Mouse (Mus musculus) megakaryocyte, adult 5-6 weeks (primary cell): ENCODE data around the gene Tnfrsf12a. TPM values are rescaled to one million over a fixed set of nuclear protein-coding genes. Genes with fewer than 3 reads are reported as not detected.

ENCODE experiments used
- ATAC-seq: 2 replicates; pipeline ENCODE4 v1.8.0; 2016; ENCODE audit warnings: mild to moderate bottlenecking, inconsistent platforms; ENCODE audit not compliant: poor library complexity, severe bottlenecking
- total RNA-seq, 2 experiments: library from RNA; stranded (forward) in 1 of 2; stranded (reverse) in 1 of 2; fragments of 153-499, 151-499 nt in 1 of 2; fragments of 221-1000, 200-1000 nt in 1 of 2; gene quantifications; 2 replicates each; pipeline versions ENCODE4 v1.2.3 to v1.2.4; 2015 to 2017

The Tnfrsf12a gene
- total RNA-seq, 2 experiments from 2014 or later: 1.8 to 7.7 TPM

DNA sequence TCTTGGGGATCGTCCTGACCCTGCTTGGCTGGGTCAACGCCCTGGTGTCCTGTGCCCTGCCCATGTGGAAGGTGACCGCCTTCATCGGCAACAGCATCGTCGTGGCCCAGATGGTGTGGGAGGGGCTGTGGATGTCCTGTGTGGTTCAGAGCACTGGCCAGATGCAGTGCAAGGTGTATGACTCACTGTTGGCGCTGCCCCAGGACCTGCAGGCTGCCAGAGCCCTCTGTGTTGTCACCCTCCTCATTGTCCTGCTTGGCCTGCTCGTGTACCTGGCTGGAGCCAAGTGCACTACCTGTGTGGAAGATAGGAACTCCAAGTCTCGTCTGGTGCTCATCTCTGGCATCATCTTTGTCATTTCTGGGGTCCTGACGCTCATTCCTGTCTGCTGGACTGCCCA is 3.8 kb upstream of the Tnfrsf12a start:
- no peak for ATAC-seq

DNA sequence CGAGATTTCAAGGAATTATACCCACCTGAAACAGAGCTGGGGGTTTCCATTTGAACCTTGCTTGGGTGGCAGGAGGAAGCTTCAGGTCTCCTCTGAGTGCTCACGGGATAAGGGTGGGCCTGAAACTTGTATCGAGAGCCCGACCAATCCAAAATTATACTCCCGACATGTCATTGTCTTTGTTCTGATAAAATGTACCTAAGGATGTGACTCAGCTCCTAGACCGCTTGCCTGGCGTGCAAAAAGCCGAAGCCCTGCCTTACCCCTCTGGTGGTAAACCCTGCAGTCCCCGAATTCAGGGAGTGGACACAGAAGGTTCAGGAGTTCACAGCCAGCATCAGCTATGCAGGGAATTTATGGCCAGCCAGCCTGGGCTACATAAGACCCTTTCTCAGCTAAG is 3.1 kb upstream of the Tnfrsf12a start:
- ATAC-seq: no peak

GRCm38 (mm10) chr17:23679127-23679835 is 2.0 kb upstream of the Tnfrsf12a start, which contains the start of gene Cldn6:
Gene Cldn6, plus strand, starts transcription at chr17:23679249.
- ATAC-seq: no peak

DNA sequence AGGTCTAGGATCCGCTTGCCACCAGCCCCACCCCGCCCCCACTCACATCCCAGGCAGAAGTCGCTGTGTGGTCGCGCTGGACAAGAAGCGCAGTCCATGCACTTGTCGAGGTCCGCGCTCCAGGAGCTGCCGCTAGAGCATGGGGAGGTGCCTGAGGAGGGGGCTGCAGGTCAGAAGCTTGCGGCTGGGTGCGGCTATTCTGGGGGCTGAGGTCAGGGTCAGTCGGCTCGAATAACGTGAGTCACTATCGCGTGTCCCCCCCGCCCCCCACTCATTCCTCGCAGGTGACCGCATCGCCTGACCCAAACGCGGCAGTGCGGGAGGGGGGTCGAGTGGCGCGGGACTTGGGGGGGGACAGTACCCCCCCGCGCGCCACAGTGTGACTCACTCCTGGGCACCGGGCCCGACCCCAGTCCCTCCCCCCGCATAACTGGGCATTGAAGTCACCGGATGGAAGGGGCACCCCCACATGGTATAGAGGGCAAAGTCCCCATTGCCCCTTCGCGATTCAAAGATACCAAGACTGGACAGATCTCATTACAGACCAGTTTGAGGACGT is 716 bp downstream of the Tnfrsf12a start:
- no peak for ATAC-seq

DNA sequence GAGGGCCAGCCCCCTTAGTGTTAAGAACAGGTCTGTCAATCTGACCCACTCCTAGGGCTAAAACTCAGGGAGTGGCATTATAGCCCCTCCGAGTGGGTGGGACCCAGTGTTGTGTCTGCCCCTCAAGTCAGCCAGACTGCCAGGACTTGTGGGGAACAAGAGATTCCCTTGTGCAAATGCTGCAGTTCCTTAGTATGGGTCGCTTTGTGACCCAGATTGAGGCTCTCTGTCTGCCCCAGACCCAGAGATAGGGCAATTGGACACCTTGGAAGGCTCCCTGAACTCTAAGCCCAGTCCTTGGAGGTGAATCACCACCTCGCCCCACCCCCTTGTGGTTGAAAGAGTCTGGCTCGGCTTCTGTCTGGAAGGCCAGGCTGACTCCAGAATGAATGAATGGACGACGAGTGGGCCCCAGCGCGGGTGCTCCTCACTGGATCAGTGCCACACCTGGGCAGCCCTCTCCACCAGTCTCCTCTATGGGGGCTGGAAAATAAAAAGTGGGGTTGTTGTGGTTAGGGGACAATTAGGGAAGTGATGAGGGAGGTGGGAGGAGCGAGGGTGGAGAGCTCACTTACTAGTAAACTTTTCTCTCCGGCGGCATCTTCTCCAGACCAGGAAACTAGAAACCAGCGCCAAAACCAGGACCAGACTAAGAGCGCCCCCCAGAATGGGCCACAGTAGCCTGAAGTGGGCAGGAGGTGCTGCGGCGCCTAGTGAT is 1.5 kb downstream of the Tnfrsf12a start:
- ATAC-seq: peak; percentile 29

GRCm38 (mm10) chr17:23675127-23675526 is 2.1 kb downstream of the Tnfrsf12a start:
- ATAC-seq: no peak

DNA sequence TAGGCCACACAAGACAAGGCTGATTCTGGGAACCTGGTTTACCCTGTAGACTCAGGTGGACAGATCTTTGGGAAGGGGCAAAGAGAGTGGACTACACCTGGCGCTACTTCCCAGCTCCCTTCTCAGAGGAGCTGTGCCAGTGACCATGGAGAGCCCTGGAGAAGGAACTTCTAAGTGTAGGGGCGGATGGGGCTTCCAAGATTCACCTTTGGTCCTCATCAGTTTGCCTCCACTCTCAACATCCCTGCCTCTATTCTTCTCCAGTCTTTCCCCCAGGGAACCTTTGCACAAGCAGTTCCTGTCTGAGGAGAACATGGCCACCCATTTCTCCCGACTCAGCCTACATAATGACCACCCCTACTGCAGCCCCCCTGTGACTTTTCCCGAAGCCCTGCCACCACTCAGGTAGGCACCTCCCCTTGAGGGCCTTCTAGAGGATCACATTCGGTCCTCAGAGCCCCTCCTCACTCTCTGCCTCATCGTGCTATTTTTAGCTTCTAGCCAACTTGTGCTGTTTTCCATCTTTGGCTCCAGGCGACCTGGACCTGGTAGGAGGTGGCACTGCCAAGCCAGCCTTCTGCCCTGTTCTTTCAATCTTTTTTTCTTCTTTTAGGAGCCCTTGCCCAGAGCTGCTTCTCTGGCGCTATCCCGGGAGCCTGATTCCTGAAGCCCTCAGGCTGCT is 2.9 kb downstream of the Tnfrsf12a start:
- no peak for ATAC-seq

GRCm38 (mm10) chr17:23673424-23674073 is 3.7 kb downstream of the Tnfrsf12a start, which contains the start of the genes Hcfc1r1 and Thoc6:
Gene Hcfc1r1, plus strand, starts transcription at chr17:23673596.
Gene Thoc6, minus strand, starts transcription at chr17:23673882.
- peak; percentile 84 for ATAC-seq

- no peak for ATAC-seq
These were observed 4.5 kb downstream of the Tnfrsf12a start for GRCm38 (mm10) chr17:23672761-23673160.

GRCm38 (mm10) chr17:23671519-23671918 is 5.7 kb downstream of the Tnfrsf12a start:
- ATAC-seq: no peak

- ATAC-seq: no peak
These were observed 6.7 kb downstream of the Tnfrsf12a start for GRCm38 (mm10) chr17:23670516-23671074.

GRCm38 (mm10) chr17:23665511-23665910 is 11.8 kb downstream of the Tnfrsf12a start:
- ATAC-seq: no peak

DNA sequence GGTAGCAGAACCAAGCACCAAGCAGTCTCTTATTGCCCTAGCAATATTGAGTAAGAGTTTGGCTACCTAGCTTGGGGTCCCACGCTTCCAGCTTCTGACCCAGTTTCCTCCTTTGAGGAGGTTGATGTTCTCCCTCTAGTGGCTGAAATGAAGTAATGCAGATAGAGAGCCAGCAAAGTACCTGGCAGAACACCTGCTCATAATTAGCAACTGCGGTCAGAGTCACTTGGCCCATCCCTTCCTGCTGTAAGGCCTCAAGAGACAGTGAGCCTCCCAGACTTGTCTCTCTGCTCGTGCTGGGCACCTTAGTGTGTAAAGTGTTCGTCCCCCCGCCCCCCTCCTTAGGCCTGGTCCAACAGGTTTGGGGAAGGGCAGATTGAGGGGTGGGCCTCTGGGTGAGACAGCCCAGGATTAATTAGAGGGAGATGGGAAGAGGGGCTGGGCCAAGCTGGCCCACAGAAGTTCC is 12.7 kb downstream of the Tnfrsf12a start:
- peak; percentile 67 for ATAC-seq

GRCm38 (mm10) chr17:23661526-23661925 is 15.7 kb downstream of the Tnfrsf12a start:
- ATAC-seq: 0 out of 2 replicates have a peak, but pooled peaks have one; percentile 18

DNA sequence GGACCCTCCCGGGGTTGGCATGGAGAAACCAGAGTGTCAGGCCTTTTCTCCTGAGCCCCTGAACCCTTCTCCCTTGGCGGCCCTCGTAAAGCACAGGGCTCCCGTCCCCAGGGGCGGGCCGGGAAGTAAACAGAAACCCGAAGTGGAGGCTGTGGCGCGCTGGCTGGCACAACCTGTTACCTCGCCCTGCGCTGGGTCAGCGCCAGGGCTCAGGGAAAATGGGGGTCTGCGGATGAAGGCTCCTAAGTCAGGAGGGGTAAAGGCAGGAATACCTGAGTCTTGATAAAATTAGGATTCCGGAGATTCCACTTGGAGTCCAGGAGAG is 16.4 kb downstream of the Tnfrsf12a start:
- ATAC-seq: peak; percentile 38; the same call in 1 of the 2 replicates

DNA sequence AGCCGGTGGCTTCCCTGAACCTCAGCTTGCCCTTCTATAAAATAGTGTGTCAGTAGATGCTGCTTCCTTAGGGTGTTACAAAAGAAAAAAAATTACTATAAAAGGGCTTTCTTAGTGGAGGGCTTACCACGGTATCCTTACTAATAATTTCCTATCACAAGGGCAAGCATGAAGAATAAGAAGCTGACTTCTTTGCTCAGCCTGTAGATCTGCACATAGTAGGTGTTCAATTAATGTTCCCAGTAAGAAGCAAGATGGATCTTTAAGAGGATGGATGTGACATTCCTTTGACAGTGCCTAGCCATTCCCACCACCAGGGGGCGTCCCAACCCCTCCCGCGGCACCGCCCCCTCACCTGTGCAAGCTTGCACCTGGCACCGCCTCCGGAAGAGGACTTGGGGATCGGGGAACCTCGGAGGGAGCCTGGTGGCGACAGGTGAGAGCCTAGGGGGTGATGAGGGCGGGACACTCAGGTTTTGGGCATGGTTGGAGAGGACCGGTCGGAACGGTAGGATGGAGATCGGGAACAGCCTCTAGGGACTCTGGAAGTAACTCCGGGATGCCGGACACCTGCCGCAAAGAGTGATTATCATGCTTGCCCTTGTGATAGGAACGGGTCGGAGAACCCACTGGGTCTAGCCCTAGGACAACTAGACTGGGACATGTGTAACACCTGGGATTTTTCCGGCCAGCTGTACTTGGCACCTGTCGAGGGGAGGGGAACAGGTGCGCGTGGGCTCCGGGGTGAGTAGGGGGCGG is 17.0 kb downstream of the Tnfrsf12a start, which contains the start of gene Bicdl2:
TSS of gene Bicdl2 (plus strand) at position 390 of the 759 bp plus-strand sequence.
- peak; percentile 36 for ATAC-seq

DNA sequence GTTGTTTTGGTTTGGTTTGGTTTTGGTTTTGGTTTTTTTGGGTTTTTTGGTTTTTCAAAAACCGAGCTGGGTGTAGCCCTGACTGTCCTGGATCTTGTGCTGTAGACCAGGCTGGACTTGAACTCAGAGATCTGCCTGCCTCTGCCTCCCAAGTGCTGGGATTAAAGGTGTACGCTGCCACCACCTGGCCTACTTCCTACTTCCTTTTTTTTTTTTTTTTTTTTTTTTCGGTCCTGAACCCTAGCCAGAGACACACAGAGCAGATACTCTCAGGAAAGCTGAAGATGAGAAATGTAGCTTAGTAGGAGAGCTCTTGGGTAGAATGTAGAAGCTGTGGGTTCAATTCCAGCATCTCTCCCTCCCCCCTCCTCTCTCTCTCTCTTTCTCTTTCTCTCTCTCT is 18.8 kb downstream of the Tnfrsf12a start:
- ATAC-seq: no peak

DNA sequence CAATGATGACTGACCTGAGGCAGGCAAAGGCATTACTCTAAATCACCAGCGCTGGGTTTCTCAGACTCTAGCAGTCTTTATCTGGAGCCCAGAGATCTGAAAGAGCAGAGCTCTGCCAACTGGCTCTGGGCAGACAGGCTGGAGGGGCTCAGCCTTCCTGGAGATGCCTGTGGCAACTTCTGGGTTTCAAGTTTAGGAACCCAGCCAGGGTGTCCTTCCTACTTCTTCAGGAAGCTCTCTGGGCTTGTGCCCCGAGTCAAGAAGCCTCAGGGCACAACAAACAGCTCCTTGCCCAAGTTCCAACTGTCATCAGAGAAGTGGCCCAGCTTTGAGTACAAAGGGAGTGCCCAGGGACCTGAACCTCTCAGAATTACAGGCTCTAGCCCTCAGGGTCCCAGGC is 22.9 kb downstream of the Tnfrsf12a start:
- ATAC-seq: peak; percentile 66

DNA sequence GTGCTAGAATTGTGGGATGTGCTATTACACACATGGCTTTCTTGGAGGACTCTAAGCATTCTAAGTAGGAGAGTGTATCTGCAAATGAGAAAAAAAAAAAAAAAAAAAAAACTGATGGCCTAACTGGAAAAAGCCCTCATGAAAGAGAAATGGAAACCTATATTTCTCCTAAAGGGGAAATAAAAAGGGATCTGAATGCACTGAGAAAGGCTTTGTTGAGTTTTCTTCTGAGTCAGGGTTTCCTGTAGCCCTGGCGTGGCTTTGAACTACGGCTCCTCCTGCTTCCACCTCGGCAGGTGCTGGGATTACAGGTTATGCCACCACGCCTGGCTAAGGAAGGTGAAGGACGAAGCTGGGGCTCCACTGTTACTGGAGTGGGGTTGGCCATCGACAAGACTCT is 23.3 kb downstream of the Tnfrsf12a start:
- peak; percentile 46 for ATAC-seq
